Mouse (Mus musculus): ENCODE results near the gene Fam131a.

The Fam131a gene

DNA sequence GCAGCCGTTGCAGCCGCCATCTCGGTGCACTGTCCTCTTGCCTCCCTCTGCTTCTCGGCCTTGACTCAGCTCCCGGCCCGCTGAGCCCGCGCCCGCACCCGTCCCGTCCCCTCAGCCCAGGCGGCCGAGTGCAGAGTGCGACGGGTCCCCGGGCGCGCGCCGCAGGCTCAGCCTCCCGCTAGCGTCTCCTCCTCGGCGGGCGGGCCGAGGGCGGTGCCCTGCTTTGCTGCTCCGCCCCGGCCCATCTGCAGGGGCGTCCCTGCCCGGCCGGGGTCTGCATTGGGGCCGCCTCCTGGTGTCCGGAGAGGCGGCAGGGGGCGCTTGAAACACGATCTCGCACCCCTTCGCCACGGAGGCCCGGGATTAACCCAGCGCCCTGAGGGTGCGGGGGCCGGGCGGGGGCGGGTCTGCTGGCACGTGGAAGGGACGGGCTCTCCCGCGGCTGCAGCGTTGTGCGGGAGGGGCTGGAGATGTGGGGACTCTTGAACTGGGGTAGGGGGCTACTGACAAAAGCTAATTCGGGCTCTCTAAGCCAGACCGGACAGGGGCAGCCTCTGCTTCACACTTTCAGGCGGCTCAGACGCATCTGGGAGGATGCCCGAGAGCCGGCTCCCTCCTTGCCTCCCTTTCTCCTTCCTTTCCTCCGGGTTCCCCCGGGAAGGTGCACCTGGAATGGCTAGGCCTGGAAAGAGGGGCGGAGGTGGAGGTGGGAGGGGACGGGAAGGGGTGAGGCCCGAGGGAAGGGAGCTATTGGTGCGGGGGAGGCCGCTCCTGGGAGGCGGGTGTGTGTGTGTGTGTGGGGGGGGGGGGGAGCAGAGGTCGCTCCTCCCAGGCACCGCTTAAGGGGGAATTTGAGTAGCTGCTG is 23.2 kb downstream of the Fam131a start:
- peak; percentile 70 for DNase-seq (ENCODE audit: low read depth)

DNA sequence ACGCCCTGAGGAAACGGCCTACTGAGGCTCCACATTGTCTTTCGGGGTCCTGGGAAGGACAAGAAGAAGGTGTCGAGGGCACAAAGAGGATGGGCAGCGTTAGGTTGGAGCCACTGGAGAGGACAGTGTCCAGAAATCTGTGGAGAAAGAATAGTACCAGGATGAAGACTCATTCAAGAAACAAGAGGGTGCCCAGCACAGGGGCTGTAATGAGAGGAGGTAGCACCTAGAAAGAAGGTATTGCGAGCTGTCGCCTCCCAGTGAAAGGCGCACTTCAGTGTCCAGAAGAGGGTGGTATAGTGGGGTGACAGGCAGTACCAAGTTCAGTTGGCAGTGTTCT is 23.8 kb downstream of the Fam131a start:
- no peak for DNase-seq (ENCODE audit: low read depth)

- DNase-seq (ENCODE audit: low read depth), result peak; percentile 98
Measured at GRCm38 (mm10) chr16:20717181-20717977, 24.3 kb downstream of the Fam131a start, which contains the start of the genes Polr2h and Clcn2. Polr2h (plus strand) TSS chr16:20717665. Clcn2 (minus strand) TSS chr16:20717746.

DNA sequence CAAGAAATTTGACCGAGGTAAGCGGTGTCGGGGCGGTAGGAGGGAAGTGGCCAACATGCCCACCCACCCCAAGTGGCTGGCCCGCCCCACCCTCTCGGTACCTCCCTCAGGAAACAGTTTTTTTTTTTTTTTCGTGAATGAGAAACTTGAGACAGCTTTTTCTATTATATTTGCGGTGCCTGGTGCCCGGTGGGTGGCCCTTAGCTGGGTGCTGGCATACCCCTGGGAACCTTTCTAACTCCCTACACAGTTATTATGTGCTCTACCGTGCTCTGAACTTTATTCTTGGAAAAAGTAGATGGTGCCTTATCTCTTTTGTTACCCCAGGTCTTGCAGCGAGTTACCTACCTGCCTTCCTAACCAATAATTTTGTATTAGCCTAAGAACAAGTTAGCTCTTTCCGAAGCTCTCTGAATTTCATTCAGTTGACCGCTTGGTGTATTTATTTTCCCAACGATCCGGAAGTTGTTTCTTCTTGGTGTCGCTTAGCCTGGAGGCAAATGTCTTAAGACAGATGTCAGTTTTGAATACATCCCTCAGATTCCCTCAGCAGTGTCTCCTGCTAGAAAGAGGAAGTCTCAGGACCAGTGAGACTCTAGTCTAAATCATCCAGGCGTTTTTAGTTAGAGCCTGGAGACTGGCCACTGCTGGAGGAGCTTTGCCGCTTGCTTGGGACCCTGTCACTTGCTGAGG is 25.1 kb downstream of the Fam131a start:
- DNase-seq (ENCODE audit: low read depth), result no peak

DNA sequence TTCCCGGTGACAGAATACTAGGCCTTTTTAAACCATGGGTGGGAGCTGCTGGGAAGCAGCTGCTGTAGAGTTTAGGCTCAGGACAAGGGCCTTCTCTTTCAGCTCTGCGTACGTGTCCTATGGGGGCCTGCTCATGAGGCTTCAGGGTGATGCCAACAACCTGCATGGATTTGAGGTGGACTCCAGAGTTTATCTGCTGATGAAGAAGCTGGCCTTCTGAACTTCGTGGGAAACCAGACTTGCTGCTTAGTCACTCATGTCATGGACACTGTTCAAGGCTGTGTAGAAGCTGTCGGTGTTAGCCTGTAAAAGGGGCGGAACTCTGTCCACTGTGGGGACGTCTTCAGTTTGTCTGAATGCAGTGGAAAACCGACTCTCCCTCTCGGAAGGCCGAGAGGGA is 28.8 kb downstream of the Fam131a start:
- no peak for DNase-seq (ENCODE audit: low read depth)

DNA sequence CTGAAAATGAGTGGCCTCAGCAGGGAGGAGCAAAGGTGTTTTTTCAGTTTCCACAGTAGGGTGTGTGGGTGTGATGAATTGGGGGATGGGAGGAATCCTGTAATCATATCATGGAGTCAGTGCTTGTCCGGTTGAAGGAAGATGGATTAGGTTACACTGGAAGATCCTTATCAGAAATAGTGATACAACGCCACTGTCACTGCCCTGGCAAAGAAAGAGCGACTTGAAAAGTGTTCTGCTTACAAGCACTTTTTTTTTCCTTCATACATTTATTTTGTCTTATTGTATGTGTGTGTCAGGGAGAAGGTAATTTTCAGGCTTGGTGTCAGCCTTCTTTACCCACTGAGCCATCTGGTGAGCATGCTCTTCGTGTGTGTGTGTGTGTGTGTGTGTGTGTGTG is 29.7 kb downstream of the Fam131a start:
- DNase-seq (ENCODE audit: low read depth), result no peak

DNA sequence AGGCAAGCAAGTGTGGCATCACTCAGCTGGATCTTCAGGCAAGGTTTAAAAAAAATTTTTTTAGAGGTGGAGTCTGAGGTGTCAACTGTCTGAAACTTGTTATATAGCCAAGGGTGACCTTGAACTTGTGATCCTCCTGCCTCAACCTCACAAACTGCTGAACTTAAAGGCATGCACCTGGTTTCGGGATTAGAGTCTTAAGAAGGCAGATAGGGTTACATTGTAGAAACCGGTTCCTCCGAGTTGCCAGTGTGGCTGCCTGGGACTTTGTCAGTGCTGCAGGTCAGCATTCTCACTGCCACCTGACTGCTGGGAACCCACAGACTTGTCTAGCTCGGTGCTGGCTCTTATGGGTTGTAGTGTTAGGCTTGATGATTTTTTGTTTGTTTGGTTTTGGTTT is 30.2 kb downstream of the Fam131a start:
- no peak for DNase-seq (ENCODE audit: low read depth)

DNA sequence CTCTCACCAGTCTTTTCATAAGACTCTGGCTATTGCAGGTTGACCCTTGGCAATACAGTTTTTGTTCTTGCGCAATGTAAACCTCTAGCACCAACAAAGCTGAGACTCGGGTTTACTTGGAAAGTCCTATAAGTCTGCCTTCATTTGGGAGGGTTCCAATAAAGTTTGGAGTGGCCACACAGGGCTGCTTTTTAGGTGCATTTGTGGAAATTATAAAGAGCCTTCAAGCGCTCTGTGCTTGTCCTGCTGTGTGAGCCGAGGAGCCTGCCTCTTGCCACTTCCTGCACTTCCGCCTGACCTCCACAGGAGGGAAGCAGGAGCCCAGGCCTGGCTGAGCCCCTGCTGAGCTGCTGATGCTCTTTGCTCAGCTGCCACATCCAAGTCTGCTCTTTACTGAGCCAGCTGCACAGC is 31.3 kb downstream of the Fam131a start:
- DNase-seq (ENCODE audit: low read depth), result peak; percentile 32

DNA sequence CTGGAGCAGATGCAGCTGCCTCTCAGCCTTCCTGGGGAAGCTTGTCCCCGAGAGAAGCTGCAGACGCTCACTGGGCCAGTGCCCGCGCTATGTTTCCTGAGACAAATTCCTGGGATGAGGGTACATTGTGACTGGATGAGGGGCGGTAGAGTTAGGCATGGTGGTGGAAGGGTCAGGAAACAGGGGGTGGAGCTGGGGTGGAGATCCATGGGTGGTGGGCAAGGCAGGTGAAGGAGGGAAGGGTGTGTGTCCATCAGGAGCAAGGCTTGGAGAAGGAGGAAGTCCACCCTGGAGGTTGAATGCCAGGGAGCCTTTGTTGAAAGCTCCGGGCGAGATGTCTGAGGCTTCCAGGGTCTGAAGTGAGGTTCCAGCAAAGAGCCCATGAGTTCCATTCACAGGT is 32.3 kb downstream of the Fam131a start:
- DNase-seq (ENCODE audit: low read depth), result no peak

GRCm38 (mm10) chr16:20725750-20726149 is 32.7 kb downstream of the Fam131a start:
- DNase-seq (ENCODE audit: low read depth), result no peak

DNA sequence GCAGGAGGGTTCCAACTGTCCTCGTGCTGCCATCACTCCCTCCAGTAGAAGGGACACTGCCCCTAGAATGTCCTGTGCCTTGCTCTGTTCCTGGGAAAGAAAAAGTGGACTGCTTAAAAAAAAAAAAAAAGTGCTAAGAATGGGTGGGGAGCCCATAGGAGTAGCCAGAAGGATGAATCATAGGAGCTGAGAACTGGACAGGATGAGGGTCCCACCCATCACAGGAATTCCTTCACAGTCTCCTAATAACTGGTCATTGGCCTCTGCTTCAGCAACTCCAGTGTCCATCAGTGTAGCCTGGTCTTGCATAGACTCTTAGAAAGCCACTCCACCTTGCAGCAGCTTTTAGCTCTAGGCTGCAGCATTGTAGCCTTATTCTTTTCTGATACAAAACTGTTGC is 33.3 kb downstream of the Fam131a start:
- DNase-seq (ENCODE audit: low read depth), result no peak

DNA sequence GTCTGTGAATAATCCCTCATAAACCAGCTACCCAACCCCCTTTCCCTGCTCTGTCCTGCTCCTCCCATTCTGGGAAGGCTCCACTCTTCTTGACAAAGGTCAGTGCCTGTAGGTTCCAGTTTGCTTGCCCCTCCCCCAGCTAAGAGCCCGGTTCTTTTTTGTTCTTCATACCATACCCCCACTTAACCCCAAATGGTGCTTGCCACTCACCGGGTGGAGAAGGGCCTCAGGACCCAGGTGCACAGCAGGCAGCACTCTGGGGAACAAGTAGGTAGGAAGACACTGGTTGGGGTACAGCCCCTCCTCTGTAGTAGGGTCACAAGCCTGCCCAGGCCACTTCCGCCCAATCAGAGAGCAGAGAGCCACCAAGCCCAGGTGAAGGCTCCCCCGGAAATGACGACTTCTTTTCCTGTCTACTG is 37.3 kb downstream of the Fam131a start:
- no peak for DNase-seq (ENCODE audit: low read depth)

GRCm38 (mm10) chr16:20731688-20732087 is 38.6 kb downstream of the Fam131a start:
- DNase-seq (ENCODE audit: low read depth), result no peak

GRCm38 (mm10) chr16:20732251-20732924 is 39.3 kb downstream of the Fam131a start:
- no peak for DNase-seq (ENCODE audit: low read depth)

DNA sequence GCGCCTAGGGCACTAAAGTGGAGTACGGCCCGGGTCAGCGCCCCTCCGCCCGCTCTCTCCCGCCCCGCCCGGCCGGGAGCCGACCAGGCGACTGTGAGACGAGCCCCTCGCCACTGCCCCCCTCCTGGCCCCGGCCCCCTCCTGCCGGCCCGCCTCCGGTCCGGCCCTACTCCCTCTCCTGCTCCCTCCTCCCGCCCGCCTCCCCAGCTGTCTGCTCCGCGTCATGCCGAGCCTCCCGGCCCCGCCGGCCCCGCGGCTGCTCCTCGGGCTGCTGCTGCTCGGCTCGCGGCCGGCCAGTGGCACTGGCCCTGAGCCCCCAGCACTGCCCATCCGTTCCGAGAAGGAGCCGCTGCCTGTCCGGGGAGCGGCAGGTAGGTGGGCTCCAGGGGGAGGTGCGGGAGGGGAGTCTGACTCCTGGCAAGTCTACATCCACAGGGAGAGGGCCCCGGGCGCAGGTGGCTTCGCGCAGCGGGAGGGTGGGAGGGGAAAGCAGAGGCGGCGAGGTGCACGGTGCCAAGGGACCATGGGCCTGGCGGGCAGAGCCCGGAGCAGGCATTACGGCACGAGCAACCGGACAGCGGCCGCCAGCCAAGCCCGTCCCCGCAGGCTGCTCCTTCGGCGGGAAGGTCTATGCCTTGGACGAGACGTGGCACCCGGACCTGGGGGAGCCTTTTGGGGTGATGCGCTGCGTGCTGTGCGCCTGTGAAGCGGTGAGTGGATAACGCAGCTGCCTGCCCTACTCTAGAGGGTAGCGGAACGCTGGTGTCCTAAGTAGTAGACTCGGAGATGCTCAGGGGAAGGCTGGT is 40.1 kb downstream of the Fam131a start, which contains the start of gene Chrd:
Chrd (plus strand) TSS at position 203 of the 806 bp plus-strand sequence.
- DNase-seq (ENCODE audit: low read depth), result no peak

GRCm38 (mm10) chr16:20733731-20734730 is 41.0 kb downstream of the Fam131a start, which contains the start of gene Thpo:
Thpo (minus strand) TSS chr16:20734511.
- DNase-seq (ENCODE audit: low read depth), result no peak

DNA sequence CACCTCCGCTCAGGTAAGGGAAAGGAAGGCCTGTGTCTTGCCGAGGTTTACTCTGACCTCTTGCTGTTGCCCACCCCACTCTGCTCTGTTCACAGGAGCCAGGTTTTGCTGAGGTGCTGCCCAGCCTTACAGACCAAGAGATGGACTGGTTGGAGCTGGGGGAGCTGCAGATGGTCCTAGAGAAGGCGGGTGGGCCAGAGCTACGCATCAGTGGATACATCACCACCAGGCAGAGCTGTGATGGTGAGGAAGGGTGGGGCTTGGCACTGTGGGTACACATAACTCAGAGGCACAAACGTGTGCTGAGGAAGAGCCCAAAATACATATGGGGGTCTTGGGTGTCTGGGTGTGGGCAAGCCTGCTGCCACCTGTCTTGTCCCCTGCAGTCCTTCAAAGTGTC is 42.6 kb downstream of the Fam131a start:
- no peak for DNase-seq (ENCODE audit: low read depth)

GRCm38 (mm10) chr16:20736168-20736567 is 43.1 kb downstream of the Fam131a start:
- no peak for DNase-seq (ENCODE audit: low read depth)

DNA sequence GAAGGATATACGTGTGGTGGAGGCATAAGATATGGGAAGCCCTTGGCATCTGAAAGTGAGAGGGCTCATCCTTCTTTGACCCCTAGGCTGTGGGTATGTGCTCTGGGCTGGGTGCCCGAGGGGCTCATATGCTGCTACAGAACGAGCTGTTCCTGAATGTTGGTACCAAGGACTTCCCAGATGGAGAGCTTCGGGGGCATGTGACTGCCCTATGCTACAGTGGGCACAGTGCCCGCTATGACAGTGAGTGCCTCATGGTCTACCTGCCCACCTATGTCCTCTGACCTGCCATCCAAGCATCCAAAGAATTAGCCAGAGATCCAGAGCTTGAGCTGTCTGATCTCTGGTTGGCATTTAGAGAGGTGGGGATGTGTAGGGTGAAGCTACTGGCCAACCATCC is 43.8 kb downstream of the Fam131a start:
- no peak for DNase-seq (ENCODE audit: low read depth)

DNA sequence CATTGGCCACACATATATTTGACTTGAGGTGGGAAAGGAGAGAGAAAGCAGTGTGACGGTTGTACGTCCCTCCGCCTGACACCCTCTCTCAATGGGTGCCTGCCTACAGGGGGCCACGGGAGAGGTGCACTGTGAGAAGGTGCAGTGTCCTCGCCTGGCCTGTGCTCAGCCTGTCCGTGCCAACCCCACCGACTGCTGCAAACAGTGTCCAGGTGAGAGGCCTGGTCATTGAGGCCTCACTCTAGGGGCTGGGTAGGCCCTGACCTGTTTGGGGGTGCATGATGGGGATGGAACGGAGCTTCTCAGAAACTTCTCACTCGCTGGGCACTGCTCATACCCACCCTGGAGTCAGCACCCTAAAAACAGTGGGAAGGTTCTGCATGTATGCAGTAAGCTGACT is 46.8 kb downstream of the Fam131a start:
- no peak for DNase-seq (ENCODE audit: low read depth)
